Comparison of ENCODE assay signal across 8 mouse cellular contexts in the genomic region with DNA sequence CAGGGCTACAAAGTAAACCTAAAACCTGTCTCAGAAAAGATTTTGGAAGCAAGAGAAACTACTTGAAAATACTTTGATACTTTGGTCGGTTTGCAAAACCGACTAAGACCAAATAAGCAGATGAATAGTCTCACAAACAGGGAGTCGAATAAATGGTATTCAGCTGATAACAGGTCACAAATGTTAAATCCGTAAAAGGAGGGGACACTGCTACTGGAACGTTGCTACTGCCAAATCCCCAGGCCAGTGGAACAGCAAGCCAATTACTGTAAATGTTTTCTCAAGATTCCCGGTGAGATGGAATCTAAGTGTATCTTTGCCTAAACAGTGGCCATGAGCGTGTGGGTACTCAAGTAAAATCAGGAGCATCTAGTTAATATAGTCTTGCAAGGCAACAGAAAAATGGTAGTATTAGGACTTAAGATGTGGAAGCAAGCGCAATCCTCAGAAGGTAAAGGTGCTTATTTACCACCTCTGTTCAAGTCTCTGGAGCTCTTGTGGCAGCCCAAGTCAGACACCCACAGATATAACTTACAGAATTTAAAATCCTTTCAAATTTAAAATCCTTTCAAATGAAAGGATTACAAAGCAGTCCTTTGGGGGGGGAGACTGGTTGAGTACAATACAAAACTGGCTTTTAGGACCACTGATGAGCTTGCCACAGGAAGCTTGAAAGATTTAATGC. TPM values are rescaled to one million over a fixed set of nuclear protein-coding genes. Genes with fewer than 3 reads are reported as not detected.
A peak's percentile ranks its signal among the peaks of the same experiment; 100 is the strongest.
DNase-seq lines count a peak whose midpoint lies in the region; ATAC-seq and TF ChIP-seq lines count a peak whose summit lies in the region.

No protein-coding gene starts in this region.

- no peak for ATAC-seq in hindbrain, embryonic 13.5 days (ENCODE audit: low FRiP score)
- no peak for ATAC-seq in midbrain, embryonic 15.5 days (replicated peaks)

- H3K9me3 ChIP-seq in hindbrain, embryonic 13.5 days, result no peaks in the 10 kb centered on the region
- H3K9me3 ChIP-seq in midbrain, embryonic 15.5 days, result no peaks in the 10 kb centered on the region

- H3K4me3 ChIP-seq in kidney, adult 2 months (ENCODE audit: insufficient read depth, low read depth, low read length), result peak overlapping the region; percentile 94
- peak overlapping the region; percentile 67 for H3K4me3 ChIP-seq in hindbrain, embryonic 13.5 days
- H3K4me3 ChIP-seq in midbrain, embryonic 15.5 days, result peak overlapping the region; percentile 58

- no peak for DNase-seq in kidney, adult 2 months
- no peak for DNase-seq in kidney, adult 11 months
- peak; percentile 31 for DNase-seq in brain, adult 2 months (ENCODE audit: low read depth, low spot score)
- DNase-seq in T-cell, adult 2 months (ENCODE audit: low spot score), result no peak
- DNase-seq in thymus, postnatal 36 days, result no peak
- DNase-seq in gastrocnemius, postnatal 10 days, result no peak

- peaks cover 23% of the 10 kb centered on the region for H3K36me3 ChIP-seq in kidney, adult 2 months (ENCODE audit: control insufficient read depth, insufficient read depth, low read length)
- H3K36me3 ChIP-seq in hindbrain, embryonic 13.5 days, result peaks cover 35% of the 10 kb centered on the region
- peaks cover 21% of the 10 kb centered on the region; the same call in 1 of the 2 replicates for H3K36me3 ChIP-seq in midbrain, embryonic 15.5 days (replicated peaks)

- TF ChIP-seq CTCF in kidney, adult 2 months (conservative IDR thresholded peaks at IDR 0.05; ENCODE audit: insufficient read depth, insufficient read length, low read depth, low read length), result no peak

- WGBS in kidney, adult 2 months, result 12% methylated on average over 8 of the region's 8 CpGs
- 24% methylated on average over 8 of the region's 8 CpGs for WGBS in hindbrain, embryonic 13.5 days
- WGBS in midbrain, embryonic 15.5 days, result 14% methylated on average over 8 of the region's 8 CpGs

- no peak for TF ChIP-seq POLR2A in kidney, adult 2 months (IDR thresholded peaks at IDR 0.05; ENCODE audit: low read depth, low read length)

- H3K27ac ChIP-seq in kidney, adult 2 months (ENCODE audit: insufficient read depth, low read depth, low read length), result peak overlapping the region; percentile 99
- H3K27ac ChIP-seq in hindbrain, embryonic 13.5 days, result peak overlapping the region; percentile 100
- H3K27ac ChIP-seq in midbrain, embryonic 15.5 days, result peak overlapping the region; percentile 100

- H3K4me2 ChIP-seq in hindbrain, embryonic 13.5 days, result peak overlapping the region; percentile 89
- H3K4me2 ChIP-seq in midbrain, embryonic 15.5 days, result peak overlapping the region; percentile 63

- peak overlapping the region; percentile 90 for H3K9ac ChIP-seq in hindbrain, embryonic 13.5 days
- peak overlapping the region; percentile 90 for H3K9ac ChIP-seq in midbrain, embryonic 15.5 days

- peaks cover 22% of the 10 kb centered on the region for H3K4me1 ChIP-seq in kidney, adult 2 months (ENCODE audit: control insufficient read depth, insufficient read depth, low read length)
- H3K4me1 ChIP-seq in hindbrain, embryonic 13.5 days (replicated peaks), result peaks cover 36% of the 10 kb centered on the region
- peaks cover 37% of the 10 kb centered on the region for H3K4me1 ChIP-seq in midbrain, embryonic 15.5 days

- no peaks in the 10 kb centered on the region for H3K27me3 ChIP-seq in kidney, adult 2 months (replicated peaks; ENCODE audit: control insufficient read depth, insufficient read depth, low read length)
- H3K27me3 ChIP-seq in hindbrain, embryonic 13.5 days, result no peaks in the 10 kb centered on the region
- no peaks in the 10 kb centered on the region for H3K27me3 ChIP-seq in midbrain, embryonic 15.5 days (replicated peaks)

RNA-seq across cellular contexts. Expression of a gene that starts 1.2 kb away (rescaled TPM):
- polyA plus RNA-seq in kidney, adult 2 months (2012; rRNA removed), result 28.0 and 54.6 TPM in 2 replicates
- polyA plus RNA-seq in hindbrain, embryonic 13.5 days (2015; fragmentation: Nextera tagmentation; extraction: Ambion mirVana), result 146 and 152 TPM in 2 replicates
- 104 and 107 TPM in 2 replicates for polyA plus RNA-seq in midbrain, embryonic 15.5 days (2015; fragmentation: Nextera tagmentation; extraction: Ambion mirVana)
- 10 to 100 TPM; 35.3 to 38.1 TPM for total RNA-seq in gastrocnemius, postnatal 10 days (2021)

RNA-seq across cellular contexts. Expression of a gene that starts 17.4 kb away (rescaled TPM):
- 37.7 and 51.6 TPM in 2 replicates for polyA plus RNA-seq in kidney, adult 2 months (2012; rRNA removed)
- polyA plus RNA-seq in hindbrain, embryonic 13.5 days (2015; fragmentation: Nextera tagmentation; extraction: Ambion mirVana), result 258 and 293 TPM in 2 replicates
- polyA plus RNA-seq in midbrain, embryonic 15.5 days (2015; fragmentation: Nextera tagmentation; extraction: Ambion mirVana), result 255 and 278 TPM in 2 replicates
- 100 to 1,000 TPM; 180 to 224 TPM for total RNA-seq in gastrocnemius, postnatal 10 days (2021)
